Mouse (Mus musculus) layer of hippocampus, postnatal 14 days (tissue): ENCODE data around the gene Poc1a. TPM values are rescaled to one million over a fixed set of nuclear protein-coding genes. Genes with fewer than 3 reads are reported as not detected.

ENCODE experiments used
- DNase-seq, 2 experiments: peaks; one replicate each; pipeline ENCODE4 v3.0.0; 2021 to 2022; ENCODE audit warnings: low spot score in 2 of 2, mixed read lengths in 1 of 2
- total RNA-seq, 2 experiments: library from RNA; stranded (reverse); gene quantifications; 2 replicates each; pipeline ENCODE4 v1.2.3; 2021

The Poc1a gene
- total RNA-seq, 2 experiments from 2014 or later: 8.5 to 12.0 TPM

GRCm38 (mm10) chr9:106394649-106395602 lies 114.1 kb downstream of the Poc1a start:
- no peak for DNase-seq

- DNase-seq: no peak
Measured at GRCm38 (mm10) chr9:106397733-106398132, 116.9 kb downstream of the Poc1a start.

- no peak for DNase-seq
Measured at GRCm38 (mm10) chr9:106398667-106399311, 117.9 kb downstream of the Poc1a start.

- DNase-seq: no peak
Measured at GRCm38 (mm10) chr9:106399808-106400207, 118.9 kb downstream of the Poc1a start.

Other genes starting within 250 kb of the Poc1a start
- gene Col6a4, start 184.3 kb upstream of the Poc1a start, total RNA-seq: under 1 TPM; 0.69 to 0.98 TPM
- 1 to 10 TPM; 3.2 to 6.0 TPM for gene Glyctk, start 122.9 kb upstream of the Poc1a start, total RNA-seq
- 100 to 1,000 TPM; 138 to 146 TPM for gene Wdr82, start 110.1 kb upstream of the Poc1a start, total RNA-seq
- gene Ppm1m, start 81.3 kb upstream of the Poc1a start, total RNA-seq: 10 to 100 TPM; 15.4 to 15.8 TPM
- 10 to 100 TPM; 49.2 to 49.7 TPM for gene Twf2, start 78.0 kb upstream of the Poc1a start, total RNA-seq
- 1 to 10 TPM; 1.2 to 1.6 TPM for gene Tlr9, start 58.5 kb upstream of the Poc1a start, total RNA-seq
- 100 to 1,000 TPM; 153 to 174 TPM for gene Alas1, start 32.4 kb upstream of the Poc1a start, total RNA-seq
- gene Dusp7, start 87.6 kb downstream of the Poc1a start, total RNA-seq: 10 to 100 TPM; 65.2 to 70.3 TPM
- gene Rpl29, start 148.4 kb downstream of the Poc1a start, total RNA-seq: 100 to 1,000 TPM; 295 to 325 TPM
- gene Acy1, start 157.3 kb downstream of the Poc1a start, total RNA-seq: 10 to 100 TPM; 10.3 to 11.5 TPM
- gene Abhd14b, start 166.4 kb downstream of the Poc1a start, total RNA-seq: 10 to 100 TPM in 1 of 2 experiments, 1 to 10 TPM in 1; 9.6 to 12.4 TPM
- gene Abhd14a, start 166.6 kb downstream of the Poc1a start, total RNA-seq: 10 to 100 TPM; 40.9 to 41.8 TPM
- gene Pcbp4, start 172.2 kb downstream of the Poc1a start, total RNA-seq: 100 to 1,000 TPM; 181 to 195 TPM
- 1 to 10 TPM; 7.1 to 7.4 TPM for gene Gpr62, start 184.9 kb downstream of the Poc1a start, total RNA-seq
- 10 to 100 TPM; 31.5 to 37.0 TPM for gene Rrp9, start 194.9 kb downstream of the Poc1a start, total RNA-seq
- 1 to 10 TPM; 3.2 to 5.1 TPM for gene Parp3, start 195.9 kb downstream of the Poc1a start, total RNA-seq
- gene Iqcf1, start 218.9 kb downstream of the Poc1a start, total RNA-seq: not detected
- under 1 TPM in 1 of 2 experiments, not detected in 1; 0.67 TPM for gene Iqcf5, start 233.5 kb downstream of the Poc1a start, total RNA-seq